Comparison of ENCODE assay signal across 9 mouse cellular contexts in genomic region chr13:49021693-49022092, GRCm38 (mm10). TPM values are rescaled to one million over a fixed set of nuclear protein-coding genes. Genes with fewer than 3 reads are reported as not detected.
A peak's percentile ranks its signal among the peaks of the same experiment; 100 is the strongest.
DNase-seq lines count a peak whose midpoint lies in the region; ATAC-seq and TF ChIP-seq lines count a peak whose summit lies in the region.
"Had no signal": no experiment of that assay in that cellular context is flagged by ENCODE, and none has a peak within 500 bp of the region (broad histone marks: within the 10 kb centered on the region; RNA-seq: fewer than 3 reads in every experiment).

No protein-coding gene starts in this region.

- no peaks in the 10 kb centered on the region for H3K36me3 ChIP-seq in lung, embryonic 14.5 days (ENCODE audit: insufficient read depth)

- WGBS in lung, embryonic 14.5 days, result 62% methylated on average over 3 of the region's 3 CpGs

- ATAC-seq in CD4-positive, CD25-positive, alpha-beta regulatory T cell, adult 4 months, result no peak
- ATAC-seq in lung, embryonic 14.5 days (ENCODE audit: insufficient read depth), result no peak

- no peak overlapping the region for H3K9ac ChIP-seq in lung, embryonic 14.5 days

- no peak overlapping the region for H3K4me2 ChIP-seq in lung, embryonic 14.5 days

- H3K27me3 ChIP-seq in lung, embryonic 14.5 days (ENCODE audit: insufficient read depth, low read length), result no peaks in the 10 kb centered on the region

- peak; percentile 76 for DNase-seq in CD4-positive, CD25-positive, alpha-beta regulatory T cell, adult 2 months (ENCODE audit: low read depth, low spot score)
- DNase-seq in layer of hippocampus, adult 11-12 months (ENCODE audit: low spot score), result peak; percentile 26
- DNase-seq in layer of hippocampus, adult 18-20 months (ENCODE audit: low spot score in 2 of 2), result no peak
- no peak for DNase-seq in brain, embryonic 14.5 days (ENCODE audit: low read depth)
- DNase-seq in lung, embryonic 14.5 days, result peak; percentile 65
- DNase-seq in testis, postnatal 14 days (ENCODE audit: low spot score), result peak; percentile 45
- DNase-seq in layer of hippocampus, postnatal 36 days, result no peak

- H3K9me3 ChIP-seq in lung, embryonic 14.5 days (ENCODE audit: low read depth, low read length), result peaks cover 7% of the 10 kb centered on the region; the same call in 1 of the 2 replicates

- TF ChIP-seq CTCF in brain, embryonic 14.5 days (IDR thresholded peaks at IDR 0.05; ENCODE audit: borderline replicate concordance, extremely low read depth, insufficient read depth, insufficient read length), result peak; percentile 55; the same call in 1 of the 2 replicates
- peak; percentile 65 for TF ChIP-seq CTCF in lung, embryonic 14.5 days (IDR thresholded peaks at IDR 0.05; ENCODE audit: low read depth)

- TF ChIP-seq POLR2A in brain, embryonic 14.5 days (IDR thresholded peaks at IDR 0.05; ENCODE audit: borderline replicate concordance, extremely low read depth, insufficient read depth, insufficient read length, poor library complexity, severe bottlenecking), result no peak

- H3K27ac ChIP-seq in lung, embryonic 14.5 days (ENCODE audit: low read depth), result no peak overlapping the region

- 0 out of 2 replicates have a peak, but pooled peaks cover 2% of the 10 kb centered on the region for H3K4me1 ChIP-seq in lung, embryonic 14.5 days (ENCODE audit: insufficient read depth)

- H3K4me3 ChIP-seq in lung, embryonic 14.5 days (ENCODE audit: low read depth, low read length), result no peak overlapping the region
- H3K4me3 ChIP-seq: myocyte had no signal

RNA-seq across cellular contexts. Expression of gene Fam120a, which starts 53.9 kb away (rescaled TPM):
- 10 to 100 TPM; 21.1 to 34.3 TPM for polyA plus RNA-seq in CD4-positive, CD25-positive, alpha-beta regulatory T cell, adult 4 months (2017; shearing (Covaris generic))
- 100 to 1,000 TPM; 112 to 113 TPM for total RNA-seq in layer of hippocampus, adult 18-20 months (2021)
- polyA plus RNA-seq in brain, embryonic 14.5 days (2012; rRNA removed), result 53.8 and 63.0 TPM in 2 replicates
- polyA plus RNA-seq in lung, embryonic 14.5 days (2014; fragmentation: Nextera tagmentation; extraction: Ambion mirVana), result 37.0 and 37.7 TPM in 2 replicates
- 100 to 1,000 TPM; 117 to 122 TPM for total RNA-seq in layer of hippocampus, postnatal 36 days (2021)

Comparison
In these comparisons a context has a peak if more than half of its experiments do, and no peak if none do; other contexts are left out.
1. DNase-seq: peak in CD4-positive, CD25-positive, alpha-beta regulatory T cell, adult 2 months (single experiment), layer of hippocampus, adult 11-12 months (single experiment), lung, embryonic 14.5 days (single experiment) and testis, postnatal 14 days (single experiment); none in layer of hippocampus, adult 18-20 months (0 of 2), brain, embryonic 14.5 days (single experiment) and layer of hippocampus, postnatal 36 days (0 of 2).